Mouse (Mus musculus): Measurements from ENCODE around the gene 4930558C23Rik. TPM values are rescaled to one million over a fixed set of nuclear protein-coding genes. Genes with fewer than 3 reads are reported as not detected.
"Not testable (repeated sequence)": the region's sequence is repeated elsewhere in the genome, so short reads cannot be mapped to it uniquely, and the experiment has no call there.

Gene 4930558C23Rik
- polyA plus RNA-seq, 1 experiment from 2014 or later, result not detected

- not testable (repeated sequence) for H3K9ac ChIP-seq; ATAC-seq (ENCODE audit: insufficient number of reproducible peaks, insufficient read depth, low FRiP score, low TSS enrichment, low read depth); H3K27ac ChIP-seq; H3K4me1 ChIP-seq; H3K4me2 ChIP-seq; H3K27me3 ChIP-seq; H3K4me3 ChIP-seq; H3K36me3 ChIP-seq; H3K9me3 ChIP-seq
- 79% methylated on average over 3 of the region's 3 CpGs for WGBS
Observed at GRCm38 (mm10) chr3:95360276-95360675, 42.4 kb downstream of the 4930558C23Rik start.

GRCm38 (mm10) chr3:95357746-95358145, 44.9 kb downstream of the 4930558C23Rik start:
- no peaks in the 10 kb centered on the region for H3K27me3 ChIP-seq
- H3K4me3 ChIP-seq, result no peak overlapping the region
- H3K4me1 ChIP-seq, result 0 out of 2 replicates have a peak, but pooled peaks cover 3% of the 10 kb centered on the region
- peaks cover 12% of the 10 kb centered on the region for H3K36me3 ChIP-seq
- WGBS, result 95% methylated on average over 2 of the region's 2 CpGs
- H3K9me3 ChIP-seq, result no peaks in the 10 kb centered on the region
- no peak overlapping the region for H3K4me2 ChIP-seq
- no peak overlapping the region for H3K9ac ChIP-seq
- no peak overlapping the region for H3K27ac ChIP-seq
- ATAC-seq (ENCODE audit: insufficient number of reproducible peaks, insufficient read depth, low FRiP score, low TSS enrichment, low read depth), result no peak

DNA sequence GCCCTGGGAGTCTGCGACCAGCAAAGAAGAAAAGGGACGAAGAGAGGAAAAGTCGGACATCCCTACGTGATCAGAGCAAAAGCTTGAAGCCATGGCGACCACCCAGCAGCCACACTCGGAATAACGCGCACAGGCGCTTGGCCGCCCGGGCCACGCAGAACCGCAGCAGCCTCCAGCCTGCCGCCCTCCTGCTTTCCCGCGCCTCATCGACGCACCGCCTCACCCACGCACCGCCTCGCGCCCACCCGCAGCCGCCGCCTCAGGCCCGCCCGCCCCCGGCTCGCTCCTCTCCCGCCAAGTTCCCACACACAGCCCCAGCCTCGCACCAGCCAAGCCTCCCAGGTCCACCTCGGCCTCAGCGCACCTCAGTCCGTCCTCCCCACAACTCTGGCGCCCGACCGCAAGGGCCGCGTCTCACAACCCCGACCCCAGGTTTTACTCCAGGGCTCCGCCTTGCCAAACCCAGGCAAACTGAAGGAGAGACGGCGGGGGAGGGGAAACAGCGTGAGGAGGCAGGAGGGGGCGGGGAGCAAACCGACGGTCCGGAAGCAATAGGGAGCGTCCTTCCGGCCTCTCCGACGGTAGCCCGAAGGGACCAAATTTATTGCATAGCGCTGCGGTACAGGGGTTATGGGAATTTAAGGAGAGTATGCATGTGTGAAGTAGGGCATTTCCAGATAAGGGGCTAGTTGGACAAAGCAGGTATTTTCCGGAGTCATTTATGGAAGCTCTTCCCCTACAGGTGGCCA, 45.8 kb downstream of the 4930558C23Rik start, which contains the start of gene Setdb1:
Setdb1 (minus strand) TSS at position 502 of the 749 bp plus-strand sequence.
- peak within 1 kb of the TSS; percentile 68 for H3K9ac ChIP-seq
- under 1% methylated on average over 31 of the region's 57 CpGs for WGBS

DNA sequence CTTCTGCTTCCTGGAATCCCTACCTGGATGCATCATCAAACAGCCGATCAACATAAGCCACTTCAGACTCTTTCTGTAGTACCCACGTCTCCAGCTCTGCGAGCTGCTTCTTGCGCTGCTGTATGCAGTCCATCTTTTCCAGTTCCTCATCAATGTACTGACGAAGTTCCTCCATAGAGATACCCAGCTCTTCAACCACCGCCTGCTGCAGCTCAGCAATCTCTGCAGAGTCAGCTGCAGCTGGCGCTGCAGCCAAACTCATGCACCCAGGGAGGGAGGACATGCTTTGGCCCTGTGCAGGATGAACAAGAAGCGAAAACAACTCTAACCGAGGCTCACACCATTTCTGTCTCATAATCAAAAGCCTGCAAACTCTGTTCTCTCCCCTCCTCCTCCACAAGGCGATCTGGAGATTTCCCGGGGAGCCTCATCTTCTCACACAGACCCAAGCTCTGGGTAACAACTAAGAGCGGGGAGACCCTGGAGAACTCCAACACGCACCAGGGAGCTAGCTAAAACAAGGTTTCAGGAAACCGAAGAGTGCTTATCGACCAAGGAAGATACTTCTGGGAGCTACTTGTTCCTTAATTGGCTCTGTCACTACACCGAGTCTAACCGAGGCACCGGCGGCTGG, 46.6 kb downstream of the 4930558C23Rik start:
- Histone ChIP-seq H3K36me3 (peaks cover 26% of the 10 kb centered on the region), H3K4me3 (peak overlapping the region; percentile 52), H3K9ac (0 out of 2 replicates have a peak overlapping the region, but pooled peaks have one; percentile 54), H3K4me2 (peak overlapping the region; percentile 49)
- not testable (repeated sequence) for H3K4me1 ChIP-seq; H3K9me3 ChIP-seq; H3K27ac ChIP-seq; H3K27me3 ChIP-seq; ATAC-seq (ENCODE audit: insufficient number of reproducible peaks, insufficient read depth, low FRiP score, low TSS enrichment, low read depth)
- WGBS, result 27% methylated on average over 12 of the region's 19 CpGs

More for the DNA sequence above, 45.8 kb downstream of the 4930558C23Rik start, which contains the start of gene Setdb1:
- not testable (repeated sequence) for H3K4me1 ChIP-seq, H3K27me3 ChIP-seq, H3K9me3 ChIP-seq
- Histone ChIP-seq H3K36me3 (peaks cover 19% of the 10 kb centered on the region), H3K27ac (peak within 1 kb of the TSS; percentile 55), H3K4me3 (peak within 1 kb of the TSS; percentile 52), H3K4me2 (peak within 1 kb of the TSS; percentile 49)
- peak; percentile 87 for ATAC-seq (ENCODE audit: insufficient number of reproducible peaks, insufficient read depth, low FRiP score, low TSS enrichment, low read depth)

DNA sequence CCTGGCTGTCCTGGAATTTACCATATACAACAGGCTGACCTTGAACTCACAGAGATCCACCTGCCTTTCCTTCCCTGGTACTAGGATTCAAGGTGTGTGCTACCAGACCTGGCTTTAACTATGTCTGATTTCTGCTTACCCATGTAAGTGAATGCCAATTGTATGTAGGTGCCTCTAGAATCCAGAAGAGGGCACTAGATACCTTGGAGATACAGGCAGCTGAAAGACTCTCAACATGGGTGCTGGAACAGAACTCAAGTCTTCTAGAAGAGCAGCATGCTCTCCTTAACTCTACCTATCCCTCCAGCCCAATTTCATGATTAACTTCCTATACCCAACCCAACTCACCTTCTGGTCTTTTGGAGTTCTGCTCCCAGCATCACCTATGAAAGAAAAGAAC, 53.1 kb downstream of the 4930558C23Rik start:
- Histone ChIP-seq H3K9ac (no peak overlapping the region), H3K4me3 (no peak overlapping the region), H3K27me3 (no peaks in the 10 kb centered on the region), H3K9me3 (peaks cover 5% of the 10 kb centered on the region; the same call in 1 of the 2 replicates), H3K4me2 (no peak overlapping the region), H3K4me1 (no peaks in the 10 kb centered on the region), H3K27ac (no peak overlapping the region), H3K36me3 (peaks cover 81% of the 10 kb centered on the region)
- no peak for ATAC-seq (ENCODE audit: insufficient number of reproducible peaks, insufficient read depth, low FRiP score, low TSS enrichment, low read depth)

GRCm38 (mm10) chr3:95348343-95348742, 54.3 kb downstream of the 4930558C23Rik start:
- not testable (repeated sequence) for H3K4me3 ChIP-seq; H3K27ac ChIP-seq; H3K4me2 ChIP-seq; H3K9me3 ChIP-seq; H3K4me1 ChIP-seq; H3K27me3 ChIP-seq; H3K9ac ChIP-seq; ATAC-seq (ENCODE audit: insufficient number of reproducible peaks, insufficient read depth, low FRiP score, low TSS enrichment, low read depth)
- 90% methylated on average over 5 of the region's 5 CpGs for WGBS
- peaks cover 83% of the 10 kb centered on the region for H3K36me3 ChIP-seq

DNA sequence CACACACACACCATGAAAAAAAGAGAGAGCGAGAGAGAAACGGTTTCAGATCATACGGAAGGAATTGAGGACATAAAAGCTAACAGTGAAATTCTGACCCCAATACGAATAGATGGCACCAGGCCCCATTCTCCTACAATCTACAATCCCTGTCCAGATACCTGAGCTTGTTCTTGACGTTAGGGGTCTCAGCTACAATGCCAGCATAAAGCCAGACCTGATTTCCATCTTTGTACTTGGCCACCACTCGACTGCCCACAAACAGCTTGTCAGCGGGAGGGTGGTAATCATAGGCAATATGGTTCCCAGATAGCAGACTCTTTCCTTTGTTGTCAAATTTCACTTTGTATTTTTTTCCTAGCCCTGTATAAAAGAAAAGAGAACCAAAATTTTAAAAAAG, 56.2 kb downstream of the 4930558C23Rik start:
- Histone ChIP-seq H3K4me2 (no peak overlapping the region), H3K27ac (no peak overlapping the region), H3K36me3 (peaks cover 84% of the 10 kb centered on the region), H3K9me3 (peaks cover 5% of the 10 kb centered on the region; the same call in 1 of the 2 replicates), H3K27me3 (no peaks in the 10 kb centered on the region), H3K4me3 (no peak overlapping the region), H3K9ac (no peak overlapping the region), H3K4me1 (no peaks in the 10 kb centered on the region)
- 91% methylated on average over 7 of the region's 7 CpGs for WGBS
- ATAC-seq (ENCODE audit: insufficient number of reproducible peaks, insufficient read depth, low FRiP score, low TSS enrichment, low read depth), result no peak

DNA sequence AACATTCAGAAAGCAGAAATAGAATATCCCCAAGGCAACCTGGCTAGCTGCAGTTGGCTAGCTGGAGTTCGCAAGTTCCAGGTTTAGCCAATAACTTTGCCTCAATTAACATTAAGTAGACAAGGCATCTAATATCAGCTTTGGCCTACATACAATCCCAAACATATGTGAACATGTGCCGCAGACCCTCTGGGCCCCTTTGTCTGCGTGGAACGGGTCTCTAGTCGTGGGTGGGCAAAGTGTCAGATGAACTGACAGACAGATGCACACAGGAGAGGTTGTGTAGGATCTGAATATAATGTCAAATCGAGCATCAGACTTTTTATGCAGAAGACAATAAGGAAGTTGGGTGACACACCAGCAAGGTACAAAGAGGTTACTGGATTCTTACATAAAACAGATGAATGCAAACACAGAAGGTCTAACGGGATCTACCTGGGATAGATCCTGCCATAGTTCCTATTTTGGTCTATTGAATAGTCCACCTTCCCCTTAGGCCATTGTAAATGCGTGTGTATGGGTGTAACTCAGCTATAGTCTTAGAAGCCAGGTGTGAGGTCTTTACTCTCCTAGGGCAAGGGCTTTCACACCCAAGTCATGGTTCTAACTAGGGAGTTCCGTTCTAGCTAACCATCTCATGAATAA, 59.2 kb downstream of the 4930558C23Rik start:
- H3K4me3 ChIP-seq; ATAC-seq (ENCODE audit: insufficient number of reproducible peaks, insufficient read depth, low FRiP score, low TSS enrichment, low read depth); H3K4me1 ChIP-seq; H3K27me3 ChIP-seq; H3K27ac ChIP-seq; H3K9me3 ChIP-seq; H3K4me2 ChIP-seq; H3K9ac ChIP-seq: not testable (repeated sequence)
- WGBS, result 93% methylated on average over 9 of the region's 9 CpGs
- peaks cover 91% of the 10 kb centered on the region for H3K36me3 ChIP-seq

DNA sequence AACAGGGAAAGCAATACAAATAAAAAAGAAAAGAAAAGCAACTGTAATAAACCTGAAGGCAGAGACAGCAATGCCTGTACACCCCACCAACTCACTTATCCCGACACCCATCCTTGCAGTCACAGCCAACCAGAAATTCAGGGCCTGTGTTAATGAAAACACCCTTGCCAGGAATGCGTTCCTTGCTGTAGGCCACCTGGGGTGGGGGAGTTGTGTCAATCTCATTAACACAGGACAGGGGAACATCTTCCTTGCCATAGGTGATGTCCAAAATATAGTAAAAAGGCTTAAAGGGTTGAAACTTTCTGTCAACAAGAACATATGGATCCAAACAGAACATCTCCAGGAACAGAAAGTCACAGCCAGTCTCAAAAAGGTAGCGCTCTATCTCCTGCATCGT, 64.4 kb downstream of the 4930558C23Rik start:
- Histone ChIP-seq H3K27ac (no peak overlapping the region), H3K27me3 (no peaks in the 10 kb centered on the region), H3K4me2 (no peak overlapping the region), H3K36me3 (peaks cover 97% of the 10 kb centered on the region), H3K4me3 (no peak overlapping the region), H3K9ac (no peak overlapping the region), H3K4me1 (no peaks in the 10 kb centered on the region), H3K9me3 (no peaks in the 10 kb centered on the region)
- 94% methylated on average over 4 of the region's 4 CpGs for WGBS
- ATAC-seq (ENCODE audit: insufficient number of reproducible peaks, insufficient read depth, low FRiP score, low TSS enrichment, low read depth), result no peak

GRCm38 (mm10) chr3:95337345-95337744, 65.3 kb downstream of the 4930558C23Rik start:
- Histone ChIP-seq H3K27ac (no peak overlapping the region), H3K36me3 (peaks cover 97% of the 10 kb centered on the region), H3K4me2 (no peak overlapping the region), H3K9me3 (no peaks in the 10 kb centered on the region), H3K4me3 (no peak overlapping the region), H3K27me3 (no peaks in the 10 kb centered on the region), H3K4me1 (no peaks in the 10 kb centered on the region), H3K9ac (no peak overlapping the region)
- WGBS, result 94% methylated on average over 4 of the region's 4 CpGs
- no peak for ATAC-seq (ENCODE audit: insufficient number of reproducible peaks, insufficient read depth, low FRiP score, low TSS enrichment, low read depth)
